8 mouse cellular contexts compared by ENCODE assay signal in the genomic region with DNA sequence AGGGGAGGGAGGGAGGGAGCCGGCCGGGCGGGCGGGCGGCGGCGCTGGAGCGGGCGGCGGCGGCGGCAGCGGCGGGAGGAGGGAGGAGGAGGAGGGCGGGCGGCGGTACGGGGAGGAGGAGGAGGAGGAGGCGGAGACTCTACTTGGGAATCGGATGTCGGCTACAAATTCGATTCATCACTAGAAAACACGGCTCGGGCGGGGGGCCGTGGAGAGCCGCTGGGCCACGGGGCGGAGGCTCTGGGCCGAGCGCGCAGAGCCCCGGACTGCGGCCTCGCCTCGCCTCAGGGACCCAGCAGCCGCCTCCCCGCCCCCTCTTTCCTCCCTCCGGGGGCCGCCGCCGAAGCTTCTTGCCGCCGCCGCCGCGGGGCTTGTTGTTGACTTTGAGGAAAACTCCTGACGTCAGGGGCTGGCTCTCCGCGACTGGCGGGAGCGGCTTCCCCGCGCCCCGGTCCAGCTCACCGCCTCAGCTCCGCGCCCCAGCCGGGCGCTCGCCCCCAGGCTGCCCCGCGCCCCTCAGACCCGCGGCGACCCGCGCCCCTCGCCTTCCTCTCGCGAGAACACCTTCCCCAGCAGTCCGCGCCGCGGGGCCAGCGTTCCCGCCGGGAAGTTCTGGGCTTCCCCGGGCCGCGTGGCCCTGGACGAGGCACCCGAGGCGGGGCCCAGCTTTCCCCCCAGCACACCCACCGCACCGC. TPM values are rescaled to one million over a fixed set of nuclear protein-coding genes. Genes with fewer than 3 reads are reported as not detected.
DNase-seq lines count a peak whose midpoint lies in the region; ATAC-seq and TF ChIP-seq lines count a peak whose summit lies in the region.

No protein-coding gene starts in this region.

- H3K9ac ChIP-seq in forebrain, embryonic 16.5 days (replicated peaks; ENCODE audit: low read depth, low read length): peak overlapping the region; percentile 98
- H3K9ac ChIP-seq in lung, embryonic 14.5 days: peak overlapping the region; percentile 88

- intact Hi-C loops in heart, postnatal 36 days (cut with DNase I): loop anchor here (2.0 to 5.0 kb wide), 2 partner anchors 66 to 182 kb away; no protein-coding TSS in a partner anchor

- H3K27ac ChIP-seq in forebrain, embryonic 16.5 days (ENCODE audit: low read length): peak overlapping the region; percentile 100
- peak overlapping the region; percentile 97 for H3K27ac ChIP-seq in lung, embryonic 14.5 days (ENCODE audit: low read depth)
- no peak overlapping the region for H3K27ac ChIP-seq in thymus, adult 2 months (ENCODE audit: control insufficient read depth, insufficient read depth, low read length)

- peaks cover 14% of the 10 kb centered on the region for H3K9me3 ChIP-seq in G1E (replicated peaks)
- no peaks in the 10 kb centered on the region for H3K9me3 ChIP-seq in forebrain, embryonic 16.5 days (ENCODE audit: control insufficient read depth, low read length)
- H3K9me3 ChIP-seq in lung, embryonic 14.5 days (ENCODE audit: low read depth, low read length): no peaks in the 10 kb centered on the region

- WGBS in forebrain, embryonic 16.5 days: under 1% methylated on average over 54 of the region's 86 CpGs
- WGBS in lung, embryonic 14.5 days: 1% methylated on average over 49 of the region's 86 CpGs
- WGBS in thymus, adult 2 months: under 1% methylated on average over 64 of the region's 86 CpGs

- H3K4me2 ChIP-seq in forebrain, embryonic 16.5 days (ENCODE audit: low read length): peak overlapping the region; percentile 95
- peak overlapping the region; percentile 92 for H3K4me2 ChIP-seq in lung, embryonic 14.5 days

- no peak for TF ChIP-seq POLR2A in thymus, adult 2 months (IDR thresholded peaks at IDR 0.05; ENCODE audit: control insufficient read depth, extremely low read depth, insufficient read depth, low read length, poor library complexity)

- TF ChIP-seq CTCF in G1E (IDR thresholded peaks at IDR 0.05; ENCODE audit: low read depth, low read length): no peak
- TF ChIP-seq CTCF in lung, embryonic 14.5 days (IDR thresholded peaks at IDR 0.05; ENCODE audit: low read depth): no peak
- no peak; the same call in 1 of the 2 replicates for TF ChIP-seq CTCF in thymus, adult 2 months (IDR thresholded peaks at IDR 0.05; ENCODE audit: borderline replicate concordance, control insufficient read depth, extremely low read depth, insufficient read depth, low read length, poor library complexity)

- H3K27me3 ChIP-seq in G1E (ENCODE audit: insufficient read depth, low read length): peaks cover 4% of the 10 kb centered on the region; the same call in 1 of the 2 replicates
- H3K27me3 ChIP-seq in forebrain, embryonic 16.5 days (replicated peaks; ENCODE audit: control insufficient read depth, insufficient read depth, low read length): no peaks in the 10 kb centered on the region
- no peaks in the 10 kb centered on the region for H3K27me3 ChIP-seq in lung, embryonic 14.5 days (ENCODE audit: insufficient read depth, low read length)
- no peaks in the 10 kb centered on the region for H3K27me3 ChIP-seq in thymus, adult 2 months (ENCODE audit: control insufficient read depth, insufficient read depth, low read length)

- peak; percentile 6 for DNase-seq in G1E (ENCODE audit: low spot score)
- peak; percentile 84 to 86 for DNase-seq in cerebellum, adult 18-20 months
- peak; percentile 80 to 86 for DNase-seq in heart, postnatal 36 days
- peak; percentile 57 to 72 for DNase-seq in layer of hippocampus, adult 8-10 months (ENCODE audit: low spot score in 2 of 2)
- peak; percentile 93 for DNase-seq in lung, embryonic 14.5 days
- DNase-seq in ovary, adult 18-20 months (ENCODE audit: low spot score): peak; percentile 80
- DNase-seq in thymus, adult 2 months: peak; percentile 75

- H3K36me3 ChIP-seq in G1E (replicated peaks): no peaks in the 10 kb centered on the region
- H3K36me3 ChIP-seq in forebrain, embryonic 16.5 days (ENCODE audit: control insufficient read depth, insufficient read depth): no peaks in the 10 kb centered on the region
- no peaks in the 10 kb centered on the region for H3K36me3 ChIP-seq in lung, embryonic 14.5 days (ENCODE audit: insufficient read depth)
- H3K36me3 ChIP-seq in thymus, adult 2 months (ENCODE audit: control insufficient read depth, insufficient read depth, low read length): no peaks in the 10 kb centered on the region

- ATAC-seq in G1E (ENCODE audit: extremely low read depth, insufficient number of reproducible peaks, low FRiP score, poor library complexity, severe bottlenecking): no peak
- ATAC-seq in forebrain, embryonic 16.5 days: peak; percentile 84
- peak; percentile 95 for ATAC-seq in lung, embryonic 14.5 days (ENCODE audit: insufficient read depth)

- peak overlapping the region; percentile 44; the same call in 1 of the 2 replicates for H3K4me3 ChIP-seq in G1E (ENCODE audit: low read depth, low read length)
- peak overlapping the region; percentile 92 for H3K4me3 ChIP-seq in forebrain, embryonic 16.5 days (replicated peaks; ENCODE audit: low read length)
- H3K4me3 ChIP-seq in lung, embryonic 14.5 days (ENCODE audit: low read depth, low read length): peak overlapping the region; percentile 87
- peak overlapping the region; percentile 55 for H3K4me3 ChIP-seq in thymus, adult 2 months (ENCODE audit: control insufficient read depth, insufficient read depth, low read length)

- no peaks in the 10 kb centered on the region for H3K4me1 ChIP-seq in G1E (ENCODE audit: insufficient read depth, low read depth, low read length)
- H3K4me1 ChIP-seq in forebrain, embryonic 16.5 days (replicated peaks; ENCODE audit: control insufficient read depth, insufficient read depth, low read length): peaks cover 17% of the 10 kb centered on the region
- H3K4me1 ChIP-seq in lung, embryonic 14.5 days (ENCODE audit: insufficient read depth): 0 out of 2 replicates have a peak, but pooled peaks cover 3% of the 10 kb centered on the region
- H3K4me1 ChIP-seq in thymus, adult 2 months (replicated peaks; ENCODE audit: control insufficient read depth, insufficient read depth, low read length): peaks cover 4% of the 10 kb centered on the region

RNA-seq across cellular contexts. Expression of a gene that starts 0.5 kb away (rescaled TPM):
- not detected in 2 replicates for total RNA-seq in G1E (2014; fragmentation: Nextera tagmentation)
- 0.05 and 0.12 TPM in 2 replicates for total RNA-seq in G1E (2017)
- not detected in 2 replicates for polyA plus RNA-seq in G1E (2012)
- polyA plus RNA-seq in forebrain, embryonic 16.5 days (2015; fragmentation: Nextera tagmentation; extraction: Ambion mirVana): 40.6 and 44.9 TPM in 2 replicates
- total RNA-seq in heart, postnatal 36 days (2021): 10 to 100 TPM; 22.5 to 23.8 TPM
- total RNA-seq in layer of hippocampus, adult 8-10 months (2022): 100 to 1,000 TPM; 208 to 256 (median 240) TPM
- 6.8 and 6.9 TPM in 2 replicates for polyA plus RNA-seq in lung, embryonic 14.5 days (2014; fragmentation: Nextera tagmentation; extraction: Ambion mirVana)
- 6.6 and 7.4 TPM in 2 replicates for polyA plus RNA-seq in thymus, adult 2 months (2012; rRNA removed)

Comparison
In these comparisons a context has a peak if more than half of its experiments do, and no peak if none do; other contexts are left out.
1. DNase-seq: peak in every context shown above with its lines; median percentile 93 in lung, embryonic 14.5 days; 85 in cerebellum, adult 18-20 months; 83 in heart, postnatal 36 days; 80 in ovary, adult 18-20 months; 75 in thymus, adult 2 months; 64 in layer of hippocampus, adult 8-10 months; 6 in G1E.